Mouse (Mus musculus) gastrocnemius, postnatal 36 days (tissue): ENCODE measurements around the gene Tmem270. TPM values are rescaled to one million over a fixed set of nuclear protein-coding genes. Genes with fewer than 3 reads are reported as not detected.
A peak's percentile ranks its signal among the peaks of the same experiment; 100 is the strongest.

Experiments
- DNase-seq, 2 experiments: peaks; one replicate each; pipeline ENCODE4 v3.0.0; 2022
- intact Hi-C: fragments of 180-260 bp; cut with DNase I; formaldehyde crosslinking; loops from one replicate; pipeline ENCODE4 v1.15.1; 2025
- total RNA-seq, 2 experiments: library from RNA; stranded (reverse); gene quantifications; 2 replicates each; pipeline ENCODE4 v1.2.3; 2021

Tmem270 gene
- total RNA-seq, 2 experiments from 2014 or later = not detected

DNA sequence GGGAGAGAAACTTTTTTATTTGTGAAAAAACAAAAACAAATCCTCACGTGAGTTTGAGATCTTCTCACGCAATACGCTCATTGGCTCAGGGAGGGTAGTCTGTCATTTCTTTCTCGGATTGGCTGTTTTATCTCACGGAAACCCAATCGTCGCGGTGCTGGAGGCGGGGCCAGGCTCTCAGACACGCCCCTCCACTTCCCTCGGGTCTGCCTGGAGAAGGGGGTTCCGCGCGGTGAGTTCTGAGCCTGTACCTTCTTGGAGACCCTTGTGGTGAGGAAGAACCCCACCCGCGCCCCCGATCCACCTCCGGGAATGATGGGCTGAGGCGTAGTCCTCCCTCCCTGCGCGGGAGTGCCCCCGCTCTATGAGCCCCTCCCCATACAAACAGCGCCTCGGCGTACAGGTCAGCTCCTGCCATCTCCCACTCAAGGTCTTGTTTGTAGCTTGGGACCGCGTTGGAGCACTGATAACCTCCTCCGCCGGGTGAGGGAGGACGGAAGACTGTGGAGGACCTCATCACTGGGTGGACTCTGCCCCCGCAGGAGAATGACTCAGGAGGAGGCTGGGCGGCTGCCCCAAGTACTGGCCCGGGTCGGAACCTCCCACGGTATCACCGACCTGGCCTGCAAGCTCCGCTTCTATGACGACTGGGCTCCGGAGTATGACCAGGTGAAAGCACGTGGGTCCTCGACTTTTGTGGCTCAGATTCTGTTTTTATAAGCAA lies 25.8 kb upstream of the Tmem270 start, which contains the start of gene Mettl27:
TSS of gene Mettl27 (plus strand) at position 190 of the 724 bp plus-strand sequence.
- peak; percentile 80 to 85 for DNase-seq
- intact Hi-C loops = loop anchor here (2.0 kb wide), 1 partner anchor 28 kb away; no protein-coding TSS in a partner anchor

DNA sequence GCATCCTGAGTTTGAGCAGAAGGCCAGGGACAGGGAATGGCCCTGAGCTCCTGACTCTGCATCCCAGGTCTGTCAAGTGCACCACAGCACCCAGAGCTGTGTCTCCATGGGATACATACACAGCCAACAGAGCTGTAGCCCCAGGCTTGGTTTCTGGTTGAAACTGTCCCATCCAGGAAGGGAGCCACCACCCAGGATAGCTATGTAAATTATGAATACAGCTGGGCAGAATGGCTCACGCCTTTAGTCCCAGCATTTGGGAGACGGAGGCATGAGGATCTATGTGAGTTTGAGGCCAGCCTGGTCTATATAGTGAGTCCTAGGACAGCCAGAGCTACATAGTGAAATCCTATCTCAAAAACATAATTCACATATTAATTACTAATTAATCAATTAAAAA lies 23.5 kb upstream of the Tmem270 start:
- intact Hi-C loops = no loop called here
- no peak for DNase-seq

DNA sequence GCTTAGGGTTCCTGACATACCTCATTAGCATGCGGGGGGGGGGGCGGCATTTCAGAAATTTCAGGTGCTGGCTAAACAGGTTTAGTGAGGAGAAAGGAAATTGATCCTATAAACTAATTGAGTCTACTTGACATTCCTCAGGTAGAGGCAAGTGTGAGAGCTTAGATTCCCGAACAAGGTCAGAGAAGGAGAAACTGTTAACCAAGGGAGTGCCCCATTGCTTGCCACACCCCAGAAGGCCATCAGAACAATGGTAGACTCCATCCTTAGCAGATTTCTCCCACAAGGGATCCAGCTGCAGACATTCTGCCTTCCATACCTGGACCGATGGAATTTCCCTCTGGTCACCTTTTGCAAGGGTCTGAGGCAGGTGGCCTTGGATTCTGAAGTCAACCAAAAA lies 20.2 kb upstream of the Tmem270 start:
- no peak for DNase-seq
- intact Hi-C loops = no loop called here

DNA sequence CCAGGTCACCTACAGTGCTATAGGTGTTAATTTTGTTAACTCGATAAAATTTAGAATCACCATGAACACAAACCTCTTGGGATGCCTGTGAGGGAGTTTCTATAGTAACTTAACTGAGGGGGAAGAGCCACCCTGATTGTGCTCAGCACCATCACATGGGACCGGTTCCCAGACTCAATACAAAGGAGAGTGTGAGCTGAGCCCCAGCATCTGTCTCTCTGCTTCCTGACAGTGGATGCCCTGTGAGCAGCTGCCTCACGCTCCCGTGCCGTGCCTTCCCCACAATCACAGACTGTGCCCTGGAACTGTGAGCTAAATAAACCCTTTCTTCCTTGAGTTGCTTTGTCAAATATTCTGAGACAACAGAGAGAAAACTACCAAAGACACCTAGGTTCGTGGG lies 16.6 kb upstream of the Tmem270 start:
- no peak for DNase-seq
- intact Hi-C loops = no loop called here

DNA sequence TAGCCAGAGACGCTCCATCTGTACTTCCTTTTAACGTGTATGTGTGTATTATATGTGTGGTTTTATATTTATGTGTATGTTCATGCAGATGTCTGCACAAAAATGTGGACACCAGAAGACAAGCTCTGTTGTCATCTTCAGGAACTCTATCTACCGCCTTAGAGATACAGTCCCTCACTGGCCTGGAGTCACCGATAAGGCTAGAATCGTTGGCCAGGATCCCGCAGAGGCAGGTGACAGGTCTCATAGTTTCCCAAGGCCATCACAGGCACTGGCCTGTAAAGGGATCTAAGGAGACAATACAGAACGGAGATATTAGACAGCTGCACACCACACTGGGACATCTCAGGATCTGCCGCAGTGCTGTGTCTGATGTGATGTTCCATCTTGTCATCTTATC lies 14.6 kb upstream of the Tmem270 start:
- DNase-seq = no peak
- intact Hi-C loops = no loop called here

DNA sequence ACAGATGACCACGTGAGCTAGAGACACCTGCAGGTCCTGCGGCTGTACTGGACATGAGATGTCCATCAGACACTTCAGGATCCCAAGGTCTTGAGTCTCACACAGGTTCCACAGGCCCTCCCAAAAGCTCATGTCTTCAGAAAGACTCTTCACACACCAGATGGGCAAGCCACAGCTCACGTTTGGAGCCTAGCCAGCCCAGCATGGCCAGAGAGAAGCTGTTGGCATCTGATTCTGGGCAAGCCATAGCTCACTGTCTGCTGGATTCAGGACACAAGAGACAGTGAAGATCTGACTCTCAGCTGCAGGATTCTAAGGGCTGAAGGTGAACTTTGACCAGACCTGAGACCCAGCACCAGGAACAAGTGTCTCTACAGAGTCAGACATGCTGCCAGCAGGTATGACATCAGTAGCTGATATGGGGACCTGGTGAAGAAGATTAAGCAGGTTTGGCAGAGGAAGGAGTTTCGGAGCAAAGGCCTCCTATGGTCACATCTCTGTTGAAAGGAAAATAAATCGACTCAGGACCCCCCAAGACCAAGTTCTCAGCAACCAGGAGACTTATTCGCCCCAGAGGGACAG lies 13.7 kb upstream of the Tmem270 start:
- DNase-seq = no peak

DNA sequence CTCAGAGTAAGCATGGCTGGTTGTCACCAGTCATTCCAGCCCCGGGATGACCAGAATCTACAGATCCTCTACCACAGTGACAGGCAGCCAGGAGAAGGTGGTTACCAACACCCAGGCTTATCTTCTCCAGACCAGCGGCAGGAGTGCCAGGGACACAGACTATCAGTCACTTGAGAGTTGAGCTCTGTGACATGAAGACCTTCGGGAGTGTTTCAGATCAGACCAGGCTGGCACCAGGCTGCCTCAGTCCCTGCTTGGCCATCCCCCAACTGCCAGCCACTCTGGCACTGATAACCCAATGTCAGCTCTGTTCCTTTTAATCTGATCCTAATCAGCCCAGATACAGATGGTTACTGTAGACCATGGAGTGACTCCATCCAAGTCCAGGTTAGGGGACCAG lies 12.6 kb upstream of the Tmem270 start:
- intact Hi-C loops = no loop called here
- no peak for DNase-seq

More for the DNA sequence above, 13.7 kb upstream of the Tmem270 start:
- intact Hi-C loops = no loop called here

DNA sequence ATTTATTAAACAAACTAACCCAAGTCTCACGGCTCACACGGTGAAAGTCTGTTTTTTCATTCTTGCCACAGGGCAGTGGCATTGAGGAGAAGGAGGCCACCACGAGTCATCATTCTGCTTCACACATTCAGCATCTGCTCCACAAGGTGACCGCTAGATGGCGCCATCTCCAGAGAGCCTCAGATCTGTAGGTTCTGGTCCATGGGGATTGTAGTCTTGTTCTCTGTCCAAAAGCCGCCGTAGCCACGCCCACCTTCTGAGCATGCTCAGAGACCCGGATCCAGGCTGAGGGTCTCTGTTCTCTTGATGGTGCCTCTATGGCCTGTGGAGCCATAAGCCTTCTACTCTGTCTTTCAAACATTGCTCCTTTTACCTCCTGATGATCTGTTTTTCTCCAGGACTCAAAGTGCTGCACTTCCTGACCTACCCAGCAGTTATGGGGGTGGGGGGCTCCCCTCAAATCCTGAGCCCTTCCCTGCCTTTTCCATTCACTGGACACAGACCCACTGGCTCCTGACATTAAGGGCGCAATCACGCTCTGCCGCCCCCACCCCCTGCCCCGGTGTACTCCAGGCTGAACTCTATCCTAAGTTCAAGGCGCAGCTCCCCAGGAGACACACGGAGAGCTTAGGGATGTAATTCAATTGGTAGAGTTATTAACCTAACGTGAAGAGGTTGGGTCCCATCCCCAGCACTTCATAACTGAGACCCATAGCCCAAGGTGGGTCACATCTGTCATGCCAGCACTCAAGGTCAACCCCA lies 11.7 kb upstream of the Tmem270 start:
- peak; percentile 34 to 40 for DNase-seq
- intact Hi-C loops = no loop called here

DNA sequence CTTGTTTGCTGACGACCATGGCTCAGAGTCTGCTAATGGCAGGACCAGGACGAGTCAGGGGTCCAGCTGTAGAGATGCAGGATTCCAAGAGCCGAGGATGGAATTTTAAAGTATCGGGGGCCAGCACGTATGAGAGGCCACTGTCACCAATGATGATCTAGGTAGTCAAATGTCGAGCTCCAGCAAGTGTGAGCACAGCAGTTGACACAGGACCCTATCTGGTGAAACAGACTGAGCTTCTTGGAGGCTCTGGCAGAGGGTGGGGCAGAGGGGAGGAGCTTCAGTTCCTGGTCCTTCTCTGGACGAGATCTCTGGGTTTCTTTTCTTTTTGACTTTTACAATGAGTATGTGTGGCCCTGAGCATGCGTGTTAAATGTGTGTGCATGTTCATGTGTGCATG lies 8.8 kb upstream of the Tmem270 start, which contains the start of gene Cldn13:
TSS of gene Cldn13 (minus strand) at position 216 of the 400 bp plus-strand sequence.
- intact Hi-C loops = no loop called here

DNA sequence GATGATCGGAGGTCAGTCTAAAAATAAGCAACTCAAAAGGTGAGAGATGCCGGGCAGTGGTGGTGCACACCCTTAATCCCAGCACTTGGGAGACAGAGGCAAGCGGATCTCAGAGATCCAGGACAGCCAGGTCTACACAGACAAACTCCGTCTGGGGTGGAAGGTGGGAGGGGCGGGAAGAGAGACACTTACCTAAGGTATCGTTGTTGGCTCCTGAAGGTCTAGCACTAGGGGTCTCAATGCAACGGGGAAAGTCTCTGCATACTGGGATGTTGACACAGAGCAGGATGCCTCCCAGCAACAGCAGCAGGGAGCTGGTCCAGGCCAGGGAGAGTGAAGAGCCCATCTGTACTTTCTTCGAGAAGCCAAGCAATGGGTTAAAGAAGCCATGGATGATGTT lies 8.0 kb upstream of the Tmem270 start:
- intact Hi-C loops = no loop called here
- DNase-seq = no peak

More for the DNA sequence above, 8.8 kb upstream of the Tmem270 start, which contains the start of gene Cldn13:
- DNase-seq = no peak

DNA sequence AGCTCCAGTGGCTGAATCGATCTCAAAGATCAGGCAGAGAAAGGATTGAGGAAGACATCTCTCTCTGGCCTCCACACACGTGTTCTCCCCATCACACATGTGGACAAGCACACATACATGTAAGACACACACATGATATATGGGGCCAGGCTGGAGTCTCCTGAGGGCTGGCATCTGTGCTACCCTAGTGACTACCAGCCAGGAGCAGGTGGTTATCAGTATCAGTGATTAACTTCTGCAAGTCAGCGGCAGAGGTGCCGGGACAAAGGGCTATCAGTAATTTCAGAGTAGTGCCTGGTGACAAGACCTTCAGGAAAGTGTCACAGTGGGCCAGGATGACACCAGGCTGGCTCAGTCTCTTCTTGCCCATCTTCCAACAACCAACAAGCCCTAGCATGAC lies 7.2 kb upstream of the Tmem270 start:
- intact Hi-C loops = no loop called here
- DNase-seq = no peak

DNA sequence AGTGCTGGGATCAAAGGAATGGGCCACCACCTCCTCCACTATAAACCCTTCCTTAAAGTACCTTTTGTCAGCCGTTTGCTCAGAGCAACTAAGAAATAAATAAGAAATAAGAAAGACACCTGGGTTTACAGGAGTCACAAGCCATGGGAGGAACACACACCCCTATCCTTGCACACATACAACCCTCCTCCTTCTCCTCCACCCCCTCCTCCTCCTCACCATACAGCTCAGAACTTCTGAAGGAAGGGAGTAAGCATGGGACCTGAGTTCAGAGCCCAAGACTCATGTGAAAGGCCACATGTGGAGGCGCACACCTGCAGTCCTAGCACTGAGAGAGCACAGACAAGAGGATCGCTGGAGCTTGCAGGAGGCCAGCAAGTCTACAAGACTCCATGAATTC lies 6.8 kb upstream of the Tmem270 start:
- DNase-seq = no peak
- intact Hi-C loops = no loop called here

DNA sequence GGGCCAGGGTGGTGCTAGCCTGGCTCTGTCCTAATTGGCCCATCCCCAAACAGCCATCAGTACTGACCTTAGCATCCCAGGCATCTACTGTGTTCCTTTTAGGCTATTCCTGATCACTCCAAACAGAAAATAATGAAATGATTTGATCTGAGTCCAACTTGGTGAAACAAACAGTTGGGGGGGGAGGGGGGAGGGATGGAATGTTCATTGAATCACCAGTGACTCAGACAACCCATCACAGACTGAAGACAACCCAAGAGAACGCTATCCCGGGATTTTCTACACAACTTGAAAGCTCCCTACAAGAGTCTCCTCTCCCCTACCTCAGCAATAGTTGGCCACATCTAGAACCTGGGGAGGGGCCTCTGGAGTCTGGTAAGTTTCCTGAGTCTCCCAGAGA lies 5.4 kb upstream of the Tmem270 start:
- intact Hi-C loops = no loop called here
- no peak for DNase-seq

DNA sequence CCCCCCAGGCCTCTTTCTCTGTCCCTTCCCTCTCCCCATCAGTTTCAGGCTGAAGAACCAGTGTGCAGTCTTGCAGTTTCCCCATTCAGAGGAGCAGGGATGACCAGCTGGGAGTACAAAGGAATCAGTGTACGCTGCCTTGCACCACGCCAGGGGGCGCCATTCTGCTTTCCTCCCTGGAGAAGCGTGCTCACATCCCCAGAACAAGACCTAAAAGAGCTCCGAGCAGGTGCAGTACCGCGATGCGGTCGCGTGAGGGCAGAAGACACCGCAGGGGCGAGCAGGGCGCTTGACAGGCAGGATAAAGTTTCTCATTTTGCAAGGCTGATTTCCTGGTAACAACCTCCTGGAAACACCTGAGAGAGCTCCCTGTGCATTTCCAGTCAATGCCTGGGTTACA lies 602 bp upstream of the Tmem270 start:
- intact Hi-C loops = loop anchor here (1.0 kb wide), 1 partner anchor 58 kb away; no protein-coding TSS in a partner anchor
- peak; percentile 90 for DNase-seq

DNA sequence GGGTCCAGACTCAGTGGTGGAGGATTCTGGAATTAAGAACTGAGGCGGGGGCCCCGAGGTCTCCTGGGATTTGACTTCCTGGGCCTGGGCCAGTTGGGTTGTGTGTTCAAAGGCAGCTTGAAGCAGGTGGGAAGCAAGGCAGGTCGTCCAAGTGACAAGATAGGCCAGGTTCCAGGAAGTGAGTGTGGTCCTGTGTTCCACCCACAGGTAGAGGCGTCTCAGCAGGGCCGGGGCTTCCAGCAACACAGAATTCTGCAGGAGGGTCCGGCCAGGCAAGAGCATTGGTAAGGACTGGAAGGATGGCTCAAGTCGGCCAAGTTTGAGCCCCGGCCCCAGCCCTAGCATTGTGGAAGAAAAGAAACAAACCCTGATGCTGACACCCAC lies 4.9 kb downstream of the Tmem270 start:
- DNase-seq = no peak
- intact Hi-C loops = loop anchor here (2.0 kb wide), 1 partner anchor 153 kb away; no protein-coding TSS in a partner anchor

DNA sequence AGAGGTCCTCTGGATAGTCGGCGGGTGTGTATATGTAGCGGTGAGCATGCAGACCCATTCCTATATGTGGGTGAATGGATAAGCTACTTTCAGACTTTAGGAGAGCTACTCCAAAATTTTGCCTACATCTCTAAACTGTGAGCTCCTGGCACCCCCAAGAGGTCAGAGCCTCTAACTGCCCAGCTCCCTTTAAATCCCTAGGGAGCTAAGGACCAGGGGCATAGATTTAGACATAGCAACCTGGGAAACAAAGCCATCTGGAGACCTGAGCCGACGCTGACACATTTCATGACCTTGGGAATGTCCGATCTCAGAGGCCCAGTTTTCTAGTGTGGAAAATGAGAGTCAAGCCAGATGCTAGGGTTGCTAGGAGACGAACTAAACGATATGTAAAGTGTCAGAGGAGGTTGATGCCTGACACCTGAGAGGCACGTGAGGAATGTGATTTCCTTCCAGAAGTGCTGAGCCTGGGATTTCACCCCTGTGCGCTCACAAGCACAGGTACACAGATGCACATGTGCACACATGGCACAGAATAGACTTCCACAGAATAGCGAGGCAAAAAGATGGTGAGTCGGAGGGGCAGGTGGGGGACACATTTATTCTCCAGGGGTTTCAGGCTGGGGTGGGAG lies 5.4 kb downstream of the Tmem270 start:
- DNase-seq = peak in 1 of 2 experiments; percentile 23

DNA sequence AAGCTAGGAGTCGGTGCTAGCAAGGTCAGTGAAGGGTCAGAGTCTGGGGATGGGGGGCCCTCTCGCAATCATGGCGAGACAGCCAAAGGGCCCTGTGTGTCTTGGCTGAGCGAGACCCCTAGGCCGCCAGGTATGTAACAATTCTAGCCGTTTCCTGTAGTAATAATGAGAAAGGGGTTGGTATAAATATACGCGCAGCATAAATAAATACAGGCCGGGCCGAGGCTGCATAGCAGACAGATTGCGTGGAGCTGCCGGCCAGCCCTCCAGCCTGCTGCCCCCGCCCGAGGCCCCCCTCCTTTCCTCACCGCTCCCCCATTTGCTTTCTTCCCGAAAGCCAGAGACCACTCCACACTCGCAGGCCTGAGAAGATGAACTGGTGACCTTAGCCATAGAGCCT lies 8.9 kb downstream of the Tmem270 start:
- intact Hi-C loops = no loop called here
- no peak for DNase-seq

More for the DNA sequence above, 5.4 kb downstream of the Tmem270 start:
- intact Hi-C loops = loop anchor here (2.0 kb wide), 1 partner anchor 152 kb away; no protein-coding TSS in a partner anchor

DNA sequence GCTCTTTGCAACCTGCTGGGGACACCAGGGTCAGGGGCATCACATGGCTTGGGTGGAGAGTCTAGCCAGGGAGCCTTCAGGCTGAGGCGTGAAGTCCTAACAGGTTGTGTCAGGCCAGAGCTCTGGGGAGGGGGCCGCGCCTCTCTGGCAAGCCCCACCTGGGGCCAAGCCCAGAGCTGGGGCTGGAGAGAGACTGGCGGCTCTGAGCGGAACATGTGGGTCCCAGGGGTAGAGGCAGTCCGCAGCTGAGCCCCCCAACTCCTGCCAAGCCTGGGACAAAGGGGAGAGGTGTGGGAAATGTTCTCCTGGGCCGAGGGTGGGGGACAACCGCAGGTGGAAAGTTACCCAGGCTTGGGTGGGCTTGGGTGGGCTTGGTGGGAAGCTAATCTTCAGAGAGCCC lies 9.6 kb downstream of the Tmem270 start:
- no peak for DNase-seq
- intact Hi-C loops = no loop called here

DNA sequence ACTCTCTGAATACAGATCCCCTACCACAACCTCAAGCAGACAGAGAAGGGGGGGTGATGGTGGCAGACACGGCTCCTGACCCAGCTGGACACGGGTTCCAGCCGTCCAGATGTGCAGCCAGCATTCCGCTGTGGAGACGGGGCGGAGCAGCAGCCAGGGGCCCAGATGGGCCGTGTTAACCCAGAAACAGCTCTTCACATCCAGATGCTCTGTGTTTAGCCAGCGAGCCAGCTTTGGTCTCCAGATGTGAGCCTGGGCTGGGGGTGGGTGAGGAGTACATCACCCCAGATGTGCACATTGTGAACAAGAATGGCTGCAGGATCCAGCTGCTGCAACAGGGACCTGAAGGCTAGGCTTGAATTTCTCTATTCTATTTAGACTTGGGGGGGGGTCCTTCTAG lies 11.2 kb downstream of the Tmem270 start:
- DNase-seq = no peak

DNA sequence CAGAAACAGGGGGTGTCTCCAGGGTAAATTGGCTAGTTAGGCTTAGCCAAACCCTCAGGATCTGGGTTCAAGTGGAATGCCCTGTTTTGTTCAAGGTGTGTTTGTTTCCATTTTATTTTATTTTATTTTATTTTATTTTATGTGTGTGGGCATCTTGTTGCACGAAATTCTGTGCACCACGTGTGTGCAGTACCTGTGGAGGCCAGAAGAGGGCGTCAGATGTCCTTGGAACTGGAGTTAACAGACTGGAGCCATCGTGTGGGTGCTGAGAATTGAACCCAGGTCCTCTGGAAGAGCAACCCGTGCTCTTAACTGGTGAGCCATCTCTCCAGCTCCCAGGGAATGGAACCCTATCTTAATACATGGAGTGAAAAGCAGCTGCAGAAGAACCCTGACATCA lies 13.8 kb downstream of the Tmem270 start:
- DNase-seq = no peak
- intact Hi-C loops = no loop called here

More for the DNA sequence above, 11.2 kb downstream of the Tmem270 start:
- intact Hi-C loops = no loop called here

DNA sequence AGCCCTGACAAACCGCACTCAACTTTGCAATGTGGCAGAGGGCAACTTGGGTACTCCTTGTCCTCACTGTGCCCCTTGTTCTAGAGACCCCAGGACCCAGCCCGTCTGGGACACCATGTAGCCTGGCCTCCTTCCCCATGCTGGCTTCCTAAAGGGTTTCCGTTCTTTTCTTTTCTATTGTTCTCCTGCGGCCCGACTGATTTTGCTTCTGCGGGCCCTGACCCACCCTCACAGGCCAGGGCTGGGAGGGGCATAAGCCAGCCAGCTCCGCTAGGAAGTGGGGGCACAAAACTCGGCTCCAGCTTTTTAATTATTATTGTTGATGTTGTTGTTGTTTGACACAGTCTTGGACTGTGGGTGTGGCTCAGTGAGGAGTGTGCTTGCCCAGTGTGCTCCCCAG lies 15.0 kb downstream of the Tmem270 start:
- intact Hi-C loops = no loop called here
- no peak for DNase-seq
